Mouse (Mus musculus): ENCODE data around the gene Gpx7. TPM values are rescaled to one million over a fixed set of nuclear protein-coding genes. Genes with fewer than 3 reads are reported as not detected.

Gene Gpx7
- polyA plus RNA-seq, 1 experiment from 2014 or later, result 21.8 TPM

DNA sequence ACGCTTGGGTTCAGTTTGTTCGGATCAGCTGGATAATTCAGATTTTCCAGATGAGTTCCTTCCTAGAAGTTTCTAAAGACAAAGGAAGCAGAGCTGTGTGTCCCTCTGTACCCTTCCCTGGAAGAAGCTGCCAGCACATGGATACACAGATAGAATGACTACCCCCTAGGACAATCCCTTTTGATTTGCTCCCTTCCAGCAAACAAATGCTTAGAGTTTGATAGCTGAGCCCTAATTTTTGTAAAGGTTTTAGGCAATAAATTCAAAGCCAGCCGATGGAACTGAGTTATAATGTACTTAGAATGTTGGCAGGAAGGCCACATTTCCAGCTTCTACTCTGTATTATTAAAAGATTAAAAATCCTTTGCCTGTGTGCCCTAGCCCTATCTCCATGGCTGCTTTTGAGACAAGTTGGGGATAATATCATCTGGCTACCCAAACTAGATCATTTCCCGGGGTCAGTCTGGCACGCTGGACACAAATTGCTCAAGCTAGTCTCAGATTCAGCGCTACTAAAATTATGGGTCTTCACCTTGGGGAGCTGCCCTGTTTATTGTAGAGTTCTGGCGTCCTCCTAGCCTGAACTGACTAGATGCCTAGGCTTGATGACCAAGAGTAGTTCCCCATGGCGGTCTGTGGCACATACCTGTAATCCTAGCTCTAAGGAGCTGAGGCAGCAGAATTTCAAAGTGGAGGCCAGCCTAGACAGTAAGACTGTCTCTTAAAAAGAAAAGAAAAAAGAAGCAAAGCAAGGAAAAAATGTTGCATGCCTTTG, 2.7 kb downstream of the Gpx7 start:
- Histone ChIP-seq H3K9ac (ENCODE audit: low read depth, low read length) (no peak overlapping the region), H3K4me2 (no peak overlapping the region), H3K9me3 (ENCODE audit: control insufficient read depth, low read length) (no peaks in the 10 kb centered on the region), H3K4me1 (replicated peaks; ENCODE audit: control insufficient read depth, insufficient read depth, low read length) (peaks cover 4% of the 10 kb centered on the region; the same call in 1 of the 2 replicates), H3K27me3 (replicated peaks; ENCODE audit: control insufficient read depth, insufficient read depth, low read length) (peaks cover 13% of the 10 kb centered on the region), H3K4me3 (ENCODE audit: low read depth, low read length) (no peak overlapping the region), H3K36me3 (ENCODE audit: control insufficient read depth, insufficient read depth, low read length) (no peaks in the 10 kb centered on the region), H3K27ac (ENCODE audit: low read depth, low read length) (no peak overlapping the region)
- ATAC-seq (replicated peaks; ENCODE audit: low FRiP score), result no peak
- 86% methylated on average over 8 of the region's 8 CpGs for WGBS
- no peak for DNase-seq (ENCODE audit: low spot score)

DNA sequence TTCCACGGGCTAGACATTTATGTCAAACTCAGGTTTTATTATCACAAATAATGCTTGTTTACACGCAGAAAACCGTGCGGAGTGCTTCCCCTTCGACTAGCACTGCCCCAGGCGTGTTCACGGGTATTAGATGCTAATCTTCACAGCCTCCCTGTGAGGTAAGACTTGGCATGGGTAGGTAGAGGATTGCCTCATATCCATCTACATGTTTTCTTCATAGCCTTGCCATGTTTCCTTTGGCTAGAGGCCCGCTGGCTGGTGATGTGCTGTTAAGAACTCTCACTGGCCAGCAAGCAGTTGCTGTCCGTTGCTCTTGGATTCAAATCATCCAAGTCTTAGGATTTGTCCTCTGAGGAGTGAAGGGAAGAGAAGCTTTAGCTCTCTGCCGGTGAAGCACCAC, 6.4 kb downstream of the Gpx7 start:
- H3K27me3 ChIP-seq (replicated peaks; ENCODE audit: control insufficient read depth, insufficient read depth, low read length), result no peaks in the 10 kb centered on the region
- DNase-seq (ENCODE audit: low spot score), result no peak
- H3K27ac ChIP-seq (ENCODE audit: low read depth, low read length), result no peak overlapping the region
- no peak overlapping the region for H3K4me2 ChIP-seq
- ATAC-seq (replicated peaks; ENCODE audit: low FRiP score), result no peak
- no peaks in the 10 kb centered on the region for H3K4me1 ChIP-seq (replicated peaks; ENCODE audit: control insufficient read depth, insufficient read depth, low read length)
- WGBS, result 86% methylated on average over 10 of the region's 10 CpGs
- H3K9ac ChIP-seq (ENCODE audit: low read depth, low read length), result no peak overlapping the region
- no peaks in the 10 kb centered on the region for H3K36me3 ChIP-seq (ENCODE audit: control insufficient read depth, insufficient read depth, low read length)
- H3K4me3 ChIP-seq (ENCODE audit: low read depth, low read length), result no peak overlapping the region
- no peaks in the 10 kb centered on the region for H3K9me3 ChIP-seq (ENCODE audit: control insufficient read depth, low read length)

DNA sequence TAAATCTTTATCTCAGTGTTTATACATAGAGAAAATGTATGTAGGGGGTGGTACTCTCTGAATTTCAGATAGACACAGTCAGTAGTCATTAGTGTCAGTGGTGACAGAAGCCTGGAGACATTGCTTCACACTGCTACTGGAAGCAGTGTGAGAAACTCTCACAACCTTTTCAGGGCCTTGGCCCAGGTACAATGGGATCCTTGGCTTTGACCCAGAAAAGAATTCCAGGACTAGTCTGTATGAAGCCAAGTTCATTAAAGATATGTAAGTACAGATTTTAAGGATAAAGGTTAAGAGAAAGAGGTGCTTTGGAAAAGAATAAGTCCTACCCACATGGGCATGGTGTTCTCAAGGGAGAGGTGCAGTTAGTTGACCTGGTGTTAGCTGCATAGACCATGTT, 12.5 kb downstream of the Gpx7 start:
- no peak overlapping the region for H3K27ac ChIP-seq (ENCODE audit: low read depth, low read length)
- ATAC-seq (replicated peaks; ENCODE audit: low FRiP score), result no peak
- no peak overlapping the region for H3K4me2 ChIP-seq
- peaks cover 4% of the 10 kb centered on the region for H3K4me1 ChIP-seq (replicated peaks; ENCODE audit: control insufficient read depth, insufficient read depth, low read length)
- H3K4me3 ChIP-seq (ENCODE audit: low read depth, low read length), result no peak overlapping the region
- no peaks in the 10 kb centered on the region for H3K9me3 ChIP-seq (ENCODE audit: control insufficient read depth, low read length)
- DNase-seq (ENCODE audit: low spot score), result no peak
- no peaks in the 10 kb centered on the region for H3K36me3 ChIP-seq (ENCODE audit: control insufficient read depth, insufficient read depth, low read length)
- H3K27me3 ChIP-seq (replicated peaks; ENCODE audit: control insufficient read depth, insufficient read depth, low read length), result no peaks in the 10 kb centered on the region
- no peak overlapping the region for H3K9ac ChIP-seq (ENCODE audit: low read depth, low read length)

DNA sequence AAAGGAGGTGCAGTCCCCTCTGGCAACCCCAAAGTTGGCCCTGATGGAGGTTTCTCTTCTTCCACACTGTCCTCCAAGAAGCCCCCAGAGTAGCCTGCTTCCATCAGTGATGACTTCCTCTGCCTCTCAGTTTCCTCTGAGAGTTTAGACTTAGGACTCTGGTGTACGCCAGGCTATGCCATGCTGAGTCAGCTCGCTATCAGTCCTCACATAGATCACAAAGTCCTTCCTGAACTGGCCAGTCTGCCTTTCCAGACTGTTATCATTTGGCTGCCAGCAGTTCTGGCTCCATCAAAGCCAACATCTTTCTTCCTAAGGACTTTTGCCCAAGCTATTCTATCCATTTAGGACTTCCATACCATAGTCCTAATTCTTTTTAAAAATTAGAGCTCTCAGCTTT, 14.2 kb downstream of the Gpx7 start:
- no peaks in the 10 kb centered on the region for H3K27me3 ChIP-seq (replicated peaks; ENCODE audit: control insufficient read depth, insufficient read depth, low read length)
- no peaks in the 10 kb centered on the region for H3K36me3 ChIP-seq (ENCODE audit: control insufficient read depth, insufficient read depth, low read length)
- peaks cover 11% of the 10 kb centered on the region for H3K4me1 ChIP-seq (replicated peaks; ENCODE audit: control insufficient read depth, insufficient read depth, low read length)
- H3K4me3 ChIP-seq (ENCODE audit: low read depth, low read length), result no peak overlapping the region
- WGBS, result 24% methylated on average over 2 of the region's 2 CpGs
- H3K27ac ChIP-seq (ENCODE audit: low read depth, low read length), result no peak overlapping the region
- ATAC-seq (replicated peaks; ENCODE audit: low FRiP score), result 0 out of 2 replicates have a peak, but pooled peaks have one; percentile 41
- DNase-seq (ENCODE audit: low spot score), result no peak
- H3K9ac ChIP-seq (ENCODE audit: low read depth, low read length), result no peak overlapping the region
- no peaks in the 10 kb centered on the region for H3K9me3 ChIP-seq (ENCODE audit: control insufficient read depth, low read length)
- H3K4me2 ChIP-seq, result no peak overlapping the region

DNA sequence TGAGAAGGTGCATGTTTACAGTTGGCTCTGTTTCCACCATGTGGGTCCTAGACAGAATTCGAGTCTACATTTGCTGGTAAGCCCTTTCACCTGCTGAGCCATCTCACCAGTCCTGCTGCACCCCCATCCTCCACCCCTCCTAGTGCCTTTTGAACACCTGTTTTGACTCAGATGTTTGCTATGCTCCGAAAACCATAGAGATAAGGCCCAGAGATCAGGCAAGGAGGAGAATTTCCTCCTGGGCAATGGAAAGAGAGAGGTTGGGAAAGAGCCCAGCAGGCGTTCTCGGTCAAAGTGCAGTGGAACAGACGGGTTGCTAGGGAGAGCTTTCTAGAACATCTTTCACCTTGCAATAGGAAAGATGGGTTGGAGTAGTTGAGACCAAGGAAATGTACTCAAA, 15.6 kb downstream of the Gpx7 start:
- 0 out of 2 replicates have a peak, but pooled peaks cover 2% of the 10 kb centered on the region for H3K27me3 ChIP-seq (replicated peaks; ENCODE audit: control insufficient read depth, insufficient read depth, low read length)
- no peak overlapping the region for H3K9ac ChIP-seq (ENCODE audit: low read depth, low read length)
- no peak overlapping the region for H3K4me2 ChIP-seq
- peaks cover 12% of the 10 kb centered on the region for H3K4me1 ChIP-seq (replicated peaks; ENCODE audit: control insufficient read depth, insufficient read depth, low read length)
- ATAC-seq (replicated peaks; ENCODE audit: low FRiP score) (no peak), DNase-seq (ENCODE audit: low spot score) (no peak)
- no peaks in the 10 kb centered on the region for H3K36me3 ChIP-seq (ENCODE audit: control insufficient read depth, insufficient read depth, low read length)
- H3K4me3 ChIP-seq (ENCODE audit: low read depth, low read length), result no peak overlapping the region
- 72% methylated on average over 5 of the region's 5 CpGs for WGBS
- no peak overlapping the region for H3K27ac ChIP-seq (ENCODE audit: low read depth, low read length)
- no peaks in the 10 kb centered on the region for H3K9me3 ChIP-seq (ENCODE audit: control insufficient read depth, low read length)

DNA sequence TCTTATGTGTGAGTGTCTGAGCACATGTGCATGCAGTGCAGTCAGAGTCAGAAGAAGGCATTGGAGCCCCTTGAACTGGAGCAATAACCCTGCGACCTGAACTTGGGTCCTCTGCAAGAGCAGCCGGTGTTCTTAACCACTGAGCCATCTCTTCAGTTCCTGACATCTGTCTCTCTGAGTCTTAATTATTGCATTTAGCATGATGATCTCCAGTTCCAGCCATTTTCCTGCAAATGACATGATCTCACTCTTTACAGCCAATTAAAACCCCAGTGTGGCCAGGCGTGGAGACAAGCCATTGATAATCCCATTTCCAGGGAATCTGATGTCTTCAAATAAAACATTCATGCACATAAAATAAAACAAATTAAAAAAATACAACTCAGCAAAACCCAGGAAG, 18.0 kb downstream of the Gpx7 start:
- Histone ChIP-seq H3K27ac (ENCODE audit: low read depth, low read length) (no peak overlapping the region), H3K9ac (ENCODE audit: low read depth, low read length) (no peak overlapping the region), H3K9me3 (ENCODE audit: control insufficient read depth, low read length) (no peaks in the 10 kb centered on the region), H3K4me3 (ENCODE audit: low read depth, low read length) (no peak overlapping the region), H3K4me1 (replicated peaks; ENCODE audit: control insufficient read depth, insufficient read depth, low read length) (peaks cover 12% of the 10 kb centered on the region), H3K27me3 (replicated peaks; ENCODE audit: control insufficient read depth, insufficient read depth, low read length) (peaks cover 23% of the 10 kb centered on the region), H3K4me2 (no peak overlapping the region), H3K36me3 (ENCODE audit: control insufficient read depth, insufficient read depth, low read length) (no peaks in the 10 kb centered on the region)
- DNase-seq (ENCODE audit: low spot score) (no peak), ATAC-seq (replicated peaks; ENCODE audit: low FRiP score) (no peak)
- 77% methylated on average over 3 of the region's 3 CpGs for WGBS

DNA sequence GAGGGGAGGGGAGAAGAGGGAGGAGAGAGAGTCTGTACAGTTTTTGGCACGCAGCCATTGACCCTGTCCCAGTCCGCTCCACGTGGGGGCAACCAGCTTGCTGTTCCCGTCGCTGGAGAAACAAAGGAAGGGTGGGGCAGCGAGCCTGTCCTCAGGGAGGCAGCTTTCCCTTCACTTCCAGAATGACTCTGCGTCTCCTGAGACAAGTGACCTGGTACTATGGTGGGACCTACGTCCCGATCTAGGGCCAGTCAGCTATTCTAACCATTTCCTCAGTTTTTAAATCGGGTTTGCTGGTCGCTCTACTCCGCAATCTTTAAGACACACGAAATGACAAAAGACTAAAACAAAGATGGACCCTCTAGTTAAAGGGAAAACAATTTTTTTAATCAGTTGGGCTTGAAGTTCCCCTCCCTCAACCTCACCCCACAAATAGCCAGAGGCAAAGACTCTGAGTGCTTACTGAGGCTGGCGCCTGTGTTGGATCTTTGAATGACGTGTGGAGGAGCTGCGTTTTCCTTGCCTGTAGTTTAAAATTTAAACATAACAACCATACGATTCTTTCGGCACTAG, 19.0 kb downstream of the Gpx7 start:
- Histone ChIP-seq H3K27ac (ENCODE audit: low read depth, low read length) (peak overlapping the region; percentile 32; the same call in 1 of the 2 replicates), H3K9ac (ENCODE audit: low read depth, low read length) (peak overlapping the region; percentile 59), H3K9me3 (ENCODE audit: control insufficient read depth, low read length) (no peaks in the 10 kb centered on the region), H3K4me2 (peak overlapping the region; percentile 73), H3K36me3 (ENCODE audit: control insufficient read depth, insufficient read depth, low read length) (no peaks in the 10 kb centered on the region), H3K4me1 (replicated peaks; ENCODE audit: control insufficient read depth, insufficient read depth, low read length) (peaks cover 11% of the 10 kb centered on the region), H3K4me3 (ENCODE audit: low read depth, low read length) (peak overlapping the region; percentile 44), H3K27me3 (replicated peaks; ENCODE audit: control insufficient read depth, insufficient read depth, low read length) (peaks cover 33% of the 10 kb centered on the region)
- ATAC-seq (replicated peaks; ENCODE audit: low FRiP score) (peak; percentile 52; the same call in 1 of the 2 replicates), DNase-seq (ENCODE audit: low spot score) (peak; percentile 57)
- 7% methylated on average over 18 of the region's 18 CpGs for WGBS

DNA sequence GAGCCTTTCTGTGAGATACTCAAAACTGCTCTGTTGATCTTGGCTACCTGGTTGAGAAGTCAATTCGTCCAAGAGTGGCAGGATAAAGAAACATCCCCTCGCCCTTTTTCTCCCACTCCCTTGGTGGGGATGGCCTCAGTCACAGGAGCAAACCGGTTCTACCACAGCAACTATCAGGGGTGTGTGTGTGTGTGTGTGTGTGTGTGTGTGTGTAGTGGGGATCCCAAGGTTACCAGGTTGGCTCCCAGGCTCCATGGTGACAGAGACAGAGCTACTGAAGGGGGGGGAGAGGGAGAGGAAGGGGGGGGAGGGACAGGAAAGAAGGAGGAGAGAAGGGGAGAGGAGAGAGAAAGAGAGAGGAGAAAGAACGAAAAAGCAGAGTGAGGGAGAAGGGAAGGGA, 19.7 kb downstream of the Gpx7 start:
- H3K4me2 ChIP-seq, result peak overlapping the region; percentile 73

DNA sequence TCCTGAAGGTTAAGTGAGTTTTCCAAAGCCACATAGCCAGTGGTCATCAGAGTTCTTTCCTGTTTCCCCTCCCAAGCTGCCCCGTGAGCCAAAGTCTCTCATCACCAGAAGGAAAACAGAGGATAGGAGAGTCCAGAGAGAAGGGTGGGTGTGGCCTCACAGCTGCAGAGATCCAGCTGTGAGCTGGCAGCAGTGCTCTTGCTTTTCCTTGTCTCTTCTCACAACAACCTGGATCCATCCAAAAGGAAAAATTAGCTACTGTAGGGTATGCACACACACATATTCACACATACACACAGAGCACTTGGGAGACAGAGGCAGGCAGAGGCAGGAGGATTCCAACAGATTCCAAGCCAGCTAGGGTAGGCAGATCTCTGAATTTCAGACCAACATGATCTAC, 20.7 kb downstream of the Gpx7 start:
- no peaks in the 10 kb centered on the region for H3K9me3 ChIP-seq (ENCODE audit: control insufficient read depth, low read length)
- no peak for DNase-seq (ENCODE audit: low spot score)
- no peak for ATAC-seq (replicated peaks; ENCODE audit: low FRiP score)
- no peaks in the 10 kb centered on the region for H3K36me3 ChIP-seq (ENCODE audit: control insufficient read depth, insufficient read depth, low read length)
- H3K27ac ChIP-seq (ENCODE audit: low read depth, low read length), result no peak overlapping the region
- no peak overlapping the region for H3K4me3 ChIP-seq (ENCODE audit: low read depth, low read length)
- H3K9ac ChIP-seq (ENCODE audit: low read depth, low read length), result no peak overlapping the region
- peaks cover 8% of the 10 kb centered on the region for H3K4me1 ChIP-seq (replicated peaks; ENCODE audit: control insufficient read depth, insufficient read depth, low read length)
- WGBS, result 13% methylated on average over 1 of the region's 1 CpGs
- no peak overlapping the region for H3K4me2 ChIP-seq
- peaks cover 49% of the 10 kb centered on the region for H3K27me3 ChIP-seq (replicated peaks; ENCODE audit: control insufficient read depth, insufficient read depth, low read length)

More for the DNA sequence above, 19.7 kb downstream of the Gpx7 start:
- H3K9ac ChIP-seq (ENCODE audit: low read depth, low read length), result no peak overlapping the region
- no peak overlapping the region for H3K27ac ChIP-seq (ENCODE audit: low read depth, low read length)
- no peaks in the 10 kb centered on the region for H3K9me3 ChIP-seq (ENCODE audit: control insufficient read depth, low read length)
- H3K36me3 ChIP-seq (ENCODE audit: control insufficient read depth, insufficient read depth, low read length), result no peaks in the 10 kb centered on the region
- no peak for DNase-seq (ENCODE audit: low spot score)
- peaks cover 39% of the 10 kb centered on the region for H3K27me3 ChIP-seq (replicated peaks; ENCODE audit: control insufficient read depth, insufficient read depth, low read length)
- no peak for ATAC-seq (replicated peaks; ENCODE audit: low FRiP score)
- H3K4me1 ChIP-seq (replicated peaks; ENCODE audit: control insufficient read depth, insufficient read depth, low read length), result peaks cover 8% of the 10 kb centered on the region
- H3K4me3 ChIP-seq (ENCODE audit: low read depth, low read length), result no peak overlapping the region; the same call in 1 of the 2 replicates
- 35% methylated on average over 4 of the region's 4 CpGs for WGBS
